Mouse (Mus musculus) kidney, adult 2 months (tissue): ENCODE measurements around the gene Rnf44.

Experiments used
- CTCF ChIP-seq: fragments of 200-500 bp; conservative IDR thresholded peaks from 2 replicates; pipeline ENCODE4 v1.5.1; 2011; ENCODE audit warnings: low read depth, mild to moderate bottlenecking, control low read depth, low read length, moderate library complexity, mixed read lengths; ENCODE audit not compliant: insufficient read depth, insufficient read length
- POLR2A ChIP-seq: fragments of 200-500 bp; IDR thresholded peaks from one replicate; pipeline ENCODE4 v1.6.1; 2011; ENCODE audit warnings: low read depth, low read length, control low read depth

- TF ChIP-seq CTCF (no peak), POLR2A (no peak)
Measured at GRCm38 (mm10) chr13:54686139-54687053, 7.3 kb downstream of the Rnf44 start.
